Mouse (Mus musculus) layer of hippocampus, postnatal 10 days (tissue): ENCODE results near the gene Bloc1s6. TPM values are rescaled to one million over a fixed set of nuclear protein-coding genes. Genes with fewer than 3 reads are reported as not detected.

ENCODE experiments used
- DNase-seq, 2 experiments: peaks; one replicate each; pipeline ENCODE4 v3.0.0; 2021; ENCODE audit warnings: low spot score in 2 of 2
- long read RNA-seq: library from polyadenylated mRNA; stranded (forward); transcript quantifications from one replicate; pipeline ENCODE4 v2.0.0, GENCODE M21; 2023
- total RNA-seq, 2 experiments: library from RNA; stranded (reverse); gene quantifications; 2 replicates each; pipeline ENCODE4 v1.2.3; 2021

The Bloc1s6 gene
- 10 to 100 TPM; 32.0 to 36.3 TPM for total RNA-seq
- long read RNA-seq, transcript Bloc1s6-201 (5 exons, 3,484 nt), result major isoform, 42 of 49 reads
- long read RNA-seq, partial matches to known transcripts, result 0 of 49 reads
- long read RNA-seq, other reads (novel, unspliced or antisense), result 5 of 49 reads

- DNase-seq, result peak; percentile 90 to 92
These were observed at the start of gene Bloc1s6 for GRCm38 (mm10) chr2:122737894-122738830. Gene Bloc1s6 (plus strand): TSS chr2:122738503.

GRCm38 (mm10) chr2:122697526-122697925, 40.8 kb upstream of the Bloc1s6 start:
- no peak for DNase-seq

GRCm38 (mm10) chr2:122701012-122701411, 37.3 kb upstream of the Bloc1s6 start:
- DNase-seq, result no peak

- no peak for DNase-seq
These were observed 36.5 kb upstream of the Bloc1s6 start for GRCm38 (mm10) chr2:122701871-122702180.

GRCm38 (mm10) chr2:122702181-122703036, 35.9 kb upstream of the Bloc1s6 start, which contains the start of gene Slc30a4:
Gene Slc30a4 (minus strand): TSS chr2:122702663.
- peak; percentile 64 to 84 for DNase-seq

- DNase-seq, result no peak
These were observed 33.7 kb upstream of the Bloc1s6 start for GRCm38 (mm10) chr2:122704572-122704971.

- DNase-seq, result no peak
These were observed 30.2 kb upstream of the Bloc1s6 start for GRCm38 (mm10) chr2:122708080-122708479.

- DNase-seq, result no peak
These were observed 29.1 kb upstream of the Bloc1s6 start for GRCm38 (mm10) chr2:122709156-122709555.

- no peak for DNase-seq
These were observed 26.4 kb upstream of the Bloc1s6 start for GRCm38 (mm10) chr2:122711911-122712310.

GRCm38 (mm10) chr2:122712848-122713247, 25.5 kb upstream of the Bloc1s6 start:
- no peak for DNase-seq

GRCm38 (mm10) chr2:122715148-122715692, 23.1 kb upstream of the Bloc1s6 start:
- DNase-seq, result no peak

GRCm38 (mm10) chr2:122716301-122716842, 21.9 kb upstream of the Bloc1s6 start:
- no peak for DNase-seq

- no peak for DNase-seq
These were observed 19.1 kb upstream of the Bloc1s6 start for GRCm38 (mm10) chr2:122719232-122719631.

- no peak for DNase-seq
These were observed 17.7 kb upstream of the Bloc1s6 start for GRCm38 (mm10) chr2:122720564-122720963.

- peak; percentile 10 to 29 for DNase-seq
These were observed 12.7 kb upstream of the Bloc1s6 start for GRCm38 (mm10) chr2:122725604-122726003.

- no peak for DNase-seq
These were observed 6.8 kb upstream of the Bloc1s6 start for GRCm38 (mm10) chr2:122731456-122731855.

- no peak for DNase-seq
These were observed 720 bp downstream of the Bloc1s6 start for GRCm38 (mm10) chr2:122739023-122739422.

GRCm38 (mm10) chr2:122746461-122746860, 8.2 kb downstream of the Bloc1s6 start:
- DNase-seq, result no peak

GRCm38 (mm10) chr2:122753739-122754343, 15.5 kb downstream of the Bloc1s6 start:
- DNase-seq, result peak; percentile 69 to 75

- no peak for DNase-seq
These were observed 21.5 kb downstream of the Bloc1s6 start for GRCm38 (mm10) chr2:122759791-122760190.

GRCm38 (mm10) chr2:122762991-122763390, 24.7 kb downstream of the Bloc1s6 start:
- no peak for DNase-seq
